Mouse (Mus musculus) lung, postnatal 10 days (tissue): Measurements from ENCODE around the gene Osbp2.
A peak's percentile ranks its signal among the peaks of the same experiment; 100 is the strongest.

Experiments
- DNase-seq: peaks from one replicate; pipeline ENCODE4 v3.0.0; 2021

The Osbp2 gene

DNA sequence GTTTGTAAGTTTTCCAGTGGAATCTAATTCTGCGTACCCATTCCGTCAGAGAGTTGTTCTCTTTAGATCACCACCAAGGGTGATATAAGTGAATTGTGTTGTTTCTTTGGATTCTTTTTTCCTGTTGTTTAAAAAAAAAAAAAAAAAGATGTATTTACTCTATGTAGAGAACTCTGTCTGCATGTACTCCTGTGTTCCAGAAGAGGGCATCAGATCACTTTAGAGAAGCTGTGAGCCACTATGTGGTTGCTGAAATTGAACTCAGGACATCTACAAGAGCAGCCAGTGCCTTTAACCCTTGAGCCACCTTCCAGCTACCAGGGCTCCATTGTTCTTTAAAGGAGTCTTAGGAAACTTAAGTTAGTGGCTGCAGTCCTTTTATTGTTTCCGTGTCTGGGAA is 166.3 kb downstream of the Osbp2 start:
- no peak for DNase-seq

DNA sequence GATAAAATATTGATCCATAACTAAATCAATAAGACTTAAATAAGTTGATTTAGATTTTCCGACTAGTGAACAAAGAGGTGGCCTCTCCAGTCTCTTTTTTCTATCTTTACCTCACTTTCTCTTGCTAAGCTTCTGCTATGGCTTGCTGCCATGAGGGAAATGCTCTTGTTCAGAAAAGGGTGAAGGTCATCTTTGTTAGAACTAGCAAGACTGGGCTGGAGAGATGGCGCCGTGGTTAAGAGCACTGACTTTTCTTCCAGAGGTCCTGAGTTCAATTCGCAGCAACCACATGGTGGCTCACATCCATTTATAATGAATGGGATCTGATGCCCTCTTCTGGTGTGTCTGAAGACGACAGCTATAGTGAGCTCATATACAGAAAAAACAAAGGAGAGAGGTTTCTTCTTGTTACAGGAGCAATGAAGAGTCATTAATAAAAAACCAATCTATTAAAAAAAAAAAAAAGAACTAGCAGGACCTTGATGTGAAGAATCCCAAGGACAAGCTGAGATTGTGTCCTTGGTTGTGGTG is 167.6 kb downstream of the Osbp2 start:
- no peak for DNase-seq

- DNase-seq = no peak
Measured at GRCm38 (mm10) chr11:3691746-3692145, 172.0 kb downstream of the Osbp2 start.

DNA sequence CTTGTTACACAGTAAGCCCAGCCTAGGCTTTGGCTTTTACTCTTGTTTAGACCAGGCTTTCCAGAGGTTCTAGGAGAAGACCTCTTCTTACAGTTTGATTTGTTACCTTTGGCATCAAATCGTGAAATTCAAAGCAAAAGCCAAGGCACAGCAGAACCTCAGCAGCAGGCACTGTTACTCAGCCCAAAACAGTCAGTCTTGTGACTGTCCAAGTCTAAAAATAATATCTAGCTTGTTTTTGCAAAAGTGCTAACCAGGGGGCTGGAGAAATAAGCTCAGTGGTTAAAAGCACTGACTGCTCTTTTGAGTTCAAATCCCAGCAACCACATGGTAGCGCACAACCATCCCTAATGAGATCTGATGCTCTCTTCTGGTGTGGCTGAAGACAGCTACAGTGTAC is 176.8 kb downstream of the Osbp2 start:
- no peak for DNase-seq

- no peak for DNase-seq
Measured at GRCm38 (mm10) chr11:3686318-3686717, 177.4 kb downstream of the Osbp2 start.

GRCm38 (mm10) chr11:3685431-3685830 is 178.3 kb downstream of the Osbp2 start:
- no peak for DNase-seq

GRCm38 (mm10) chr11:3684723-3685430 is 178.8 kb downstream of the Osbp2 start:
- DNase-seq = no peak

GRCm38 (mm10) chr11:3684232-3684631 is 179.5 kb downstream of the Osbp2 start:
- no peak for DNase-seq

- DNase-seq = no peak
Measured at GRCm38 (mm10) chr11:3683696-3684095, 180.0 kb downstream of the Osbp2 start.

DNA sequence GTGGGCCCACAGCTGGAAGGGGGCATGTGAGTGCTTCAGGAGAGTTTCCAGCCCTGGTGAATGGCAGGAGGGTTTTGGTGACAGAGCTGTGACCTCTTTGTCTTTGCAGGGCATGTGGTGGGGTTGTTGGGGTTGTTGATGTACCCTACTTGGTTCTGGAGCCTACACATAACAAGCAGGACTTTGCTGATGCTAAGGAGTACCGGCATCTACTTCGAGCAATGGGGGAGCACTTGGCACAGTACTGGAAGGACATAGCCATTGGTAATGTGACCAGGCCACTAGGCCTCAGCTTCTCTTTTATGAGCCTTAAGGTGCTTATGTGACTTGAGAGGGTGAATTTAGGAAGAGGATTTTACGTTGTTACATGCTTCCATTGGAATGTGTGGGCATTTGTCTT is 183.9 kb downstream of the Osbp2 start:
- no peak for DNase-seq

- DNase-seq = peak; percentile 38
Measured at GRCm38 (mm10) chr11:3677204-3677603, 186.5 kb downstream of the Osbp2 start.

- DNase-seq = no peak
Measured at GRCm38 (mm10) chr11:3676423-3676822, 187.3 kb downstream of the Osbp2 start.

GRCm38 (mm10) chr11:3674545-3674944 is 189.2 kb downstream of the Osbp2 start:
- DNase-seq = no peak

GRCm38 (mm10) chr11:3671000-3671628 is 192.6 kb downstream of the Osbp2 start:
- no peak for DNase-seq

- DNase-seq = no peak
Measured at GRCm38 (mm10) chr11:3669849-3670248, 193.9 kb downstream of the Osbp2 start.

DNA sequence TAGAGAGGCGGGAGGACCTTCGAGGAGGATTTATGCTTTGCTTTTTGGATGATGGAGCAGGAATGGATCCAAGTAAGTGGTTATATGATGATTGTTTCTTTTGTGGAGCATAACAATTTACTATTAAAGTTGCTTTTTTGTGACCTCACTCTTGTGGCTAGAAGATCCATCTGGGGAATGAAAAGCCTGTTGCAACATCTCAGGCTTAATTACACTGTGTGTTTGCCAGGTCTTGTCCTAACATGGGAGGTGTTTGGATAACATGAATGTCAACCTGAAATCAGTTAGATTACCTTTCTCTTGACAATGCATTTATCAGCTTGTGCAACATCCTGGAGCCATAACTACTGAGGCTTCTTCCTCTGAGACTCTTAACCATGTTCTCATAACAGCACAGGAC is 194.9 kb downstream of the Osbp2 start:
- DNase-seq = no peak

DNA sequence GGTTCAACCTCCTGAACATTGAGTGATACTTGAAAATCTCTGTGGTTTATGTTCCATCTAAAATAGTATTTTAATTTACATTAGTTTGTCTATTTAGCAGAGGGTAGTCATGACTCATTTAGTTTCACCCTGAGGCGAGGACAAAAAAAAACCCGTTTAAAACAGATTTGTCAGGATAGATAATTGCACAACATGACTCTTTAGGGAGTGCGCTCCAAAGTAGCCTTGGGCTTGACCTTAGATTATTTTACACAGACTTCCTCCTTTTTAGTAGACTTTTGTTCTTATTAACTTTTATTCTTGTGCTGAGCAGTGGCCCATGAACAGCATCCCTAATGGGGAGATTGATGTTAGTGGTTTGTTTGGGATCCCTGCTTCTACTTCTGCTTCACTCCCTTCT is 196.2 kb downstream of the Osbp2 start:
- DNase-seq = no peak

DNA sequence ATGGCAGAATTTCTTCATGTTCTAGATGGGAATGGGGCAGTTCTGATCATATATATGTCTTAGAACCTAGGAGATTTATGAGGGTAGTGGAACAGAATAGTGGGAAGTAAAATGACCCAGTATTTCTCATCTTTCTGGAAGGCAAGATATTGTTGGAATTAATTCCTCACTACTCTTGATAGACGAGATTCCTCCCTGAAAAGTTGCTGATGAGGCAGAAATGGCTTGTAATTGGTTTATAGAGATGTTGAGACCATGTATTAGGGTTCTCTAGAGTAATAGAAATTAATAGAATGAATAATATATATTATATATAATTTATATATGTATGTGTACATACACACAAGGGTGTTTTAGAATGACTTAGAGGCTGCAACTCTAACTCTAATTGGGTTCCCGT is 201.7 kb downstream of the Osbp2 start:
- no peak for DNase-seq
